Mouse (Mus musculus) limb, embryonic 14.5 days (tissue): ENCODE results near the gene Snx29. TPM values are rescaled to one million over a fixed set of nuclear protein-coding genes. Genes with fewer than 3 reads are reported as not detected.

Experiments
- ATAC-seq: fragments of 200-750 bp; cut with Nextera tagmentation; 2 replicates; pipeline ENCODE4 v1.8.0; 2017; ENCODE audit warnings: low read depth, moderate number of reproducible peaks, moderate TSS enrichment; ENCODE audit not compliant: low FRiP score
- DNase-seq: peaks from one replicate; pipeline ENCODE4 v3.0.0-alpha.2; 2015; ENCODE audit warnings: low spot score
- H3K27ac ChIP-seq: fragments of 300-500 bp; sonication (generic); replicated peaks from 2 replicates; pipeline ENCODE4 v1.5.1; 2014; ENCODE audit warnings: low read depth, mild to moderate bottlenecking, low read length, moderate library complexity, mixed read lengths
- H3K27me3 ChIP-seq: fragments of 300-500 bp; sonication (generic); 2 replicates; pipeline ENCODE4 v1.6.1; 2014; ENCODE audit warnings: low read length, mixed read lengths; ENCODE audit not compliant: control insufficient read depth, insufficient read depth
- H3K36me3 ChIP-seq: fragments of 300-500 bp; sonication (generic); 2 replicates; pipeline ENCODE4 v1.6.1; 2014; ENCODE audit warnings: mild to moderate bottlenecking, low read length, moderate library complexity, mixed read lengths; ENCODE audit not compliant: control insufficient read depth, insufficient read depth
- H3K4me1 ChIP-seq: fragments of 300-500 bp; sonication (generic); 2 replicates; pipeline ENCODE4 v1.6.1; 2014; ENCODE audit warnings: antibody characterized with exemption, low read length, mixed read lengths; ENCODE audit not compliant: control insufficient read depth, insufficient read depth
- H3K4me2 ChIP-seq: fragments of 300-500 bp; sonication (generic); replicated peaks from 2 replicates; pipeline ENCODE4 v1.6.1; 2014; ENCODE audit warnings: low read depth, mild to moderate bottlenecking, low read length, moderate library complexity; ENCODE audit not compliant: severe bottlenecking
- H3K4me3 ChIP-seq: fragments of 300-500 bp; sonication (generic); replicated peaks from 2 replicates; pipeline ENCODE4 v1.5.1; 2014; ENCODE audit warnings: low read length
- H3K9ac ChIP-seq: fragments of 300-500 bp; sonication (generic); 2 replicates; pipeline ENCODE4 v1.6.1; 2014; ENCODE audit warnings: mild to moderate bottlenecking, low read depth, low read length, moderate library complexity; ENCODE audit not compliant: severe bottlenecking
- H3K9me3 ChIP-seq: fragments of 300-500 bp; sonication (generic); 2 replicates; pipeline ENCODE4 v1.6.1; 2016; ENCODE audit warnings: low read length; ENCODE audit not compliant: control insufficient read depth
- POLR2A ChIP-seq: fragments of 200-500 bp; IDR thresholded peaks from 2 replicates; pipeline ENCODE4 v1.8.0; 2012; ENCODE audit warnings: inconsistent platforms, mild to moderate bottlenecking, moderate library complexity, borderline replicate concordance; ENCODE audit not compliant: insufficient read depth, insufficient read length; ENCODE audit errors: extremely low read depth
- WGBS: fragments of 180-500 bp; shearing (Covaris S2); extraction: QIAGEN DNeasy Blood & Tissue Kit; methylation state at CpG from one replicate; pipeline ENCODE4 v1.1.7; 2014; 5-methylcytosine and 5-hydroxymethylcytosine counted together
- polyA plus RNA-seq, 2 experiments: library from polyadenylated mRNA; depleted of rRNA in 1 of 2; stranded (reverse) in 1 of 2; unstranded in 1 of 2; fragments of >200 nt; fragmentation: Nextera tagmentation in 1 of 2; extraction: Ambion mirVana in 1 of 2; gene quantifications; 2 replicates each; pipeline versions ENCODE4 v1.2.1 to v1.2.3; 2012 to 2014

Snx29 gene
- polyA plus RNA-seq, 2 experiments = 4.9 to 9.3 TPM

GRCm38 (mm10) chr16:11709999-11710667 lies 387.4 kb downstream of the Snx29 start:
- Histone ChIP-seq H3K9ac (no peak overlapping the region), H3K4me1 (peaks cover 9% of the 10 kb centered on the region), H3K4me2 (no peak overlapping the region), H3K27ac (no peak overlapping the region), H3K4me3 (no peak overlapping the region), H3K36me3 (no peaks in the 10 kb centered on the region), H3K9me3 (no peaks in the 10 kb centered on the region), H3K27me3 (no peaks in the 10 kb centered on the region)
- ATAC-seq = no peak
- WGBS = 42% methylated on average over 5 of the region's 5 CpGs
- no peak for TF ChIP-seq POLR2A
- no peak for DNase-seq

DNA sequence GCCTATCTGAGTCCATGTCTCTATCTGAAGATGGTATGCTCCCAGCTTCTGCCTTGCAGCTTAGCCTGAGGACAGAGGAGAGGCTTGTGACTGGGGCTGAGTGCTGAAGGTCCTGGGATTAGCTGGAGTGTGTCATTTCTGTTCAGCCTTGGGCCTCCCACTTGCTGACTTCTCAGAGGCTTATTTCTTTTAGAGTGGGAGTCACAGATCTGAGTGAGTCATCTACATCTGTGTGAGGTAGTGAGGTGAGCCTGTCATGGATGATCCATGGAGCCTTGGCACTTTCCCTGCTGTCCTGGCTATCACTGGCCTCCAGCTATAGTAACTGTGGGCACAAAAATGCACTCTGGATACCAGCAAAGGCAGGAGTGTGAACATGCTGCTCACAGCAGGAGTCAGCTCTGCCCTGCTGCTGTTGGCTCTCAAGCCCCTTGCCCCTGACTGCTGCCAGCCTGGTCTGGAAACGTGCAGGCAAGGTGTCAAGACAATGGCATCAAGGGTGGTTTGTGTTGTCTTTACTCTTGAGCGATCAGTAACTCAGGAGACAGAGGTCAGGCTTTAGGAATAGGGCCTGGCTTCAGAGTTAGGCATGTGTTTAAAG lies 390.7 kb downstream of the Snx29 start:
- Histone ChIP-seq H3K36me3 (no peaks in the 10 kb centered on the region), H3K4me1 (peaks cover 9% of the 10 kb centered on the region), H3K27ac (no peak overlapping the region), H3K9me3 (no peaks in the 10 kb centered on the region), H3K27me3 (no peaks in the 10 kb centered on the region), H3K4me3 (no peak overlapping the region), H3K4me2 (no peak overlapping the region), H3K9ac (no peak overlapping the region)
- no peak for DNase-seq
- WGBS = 44% methylated on average over 2 of the region's 2 CpGs
- no peak for TF ChIP-seq POLR2A
- ATAC-seq = no peak

- Histone ChIP-seq H3K36me3 (no peaks in the 10 kb centered on the region), H3K4me3 (no peak overlapping the region), H3K27me3 (no peaks in the 10 kb centered on the region), H3K9ac (no peak overlapping the region), H3K9me3 (no peaks in the 10 kb centered on the region), H3K4me1 (no peaks in the 10 kb centered on the region), H3K27ac (no peak overlapping the region), H3K4me2 (no peak overlapping the region)
- ATAC-seq = no peak
- DNase-seq = no peak
- TF ChIP-seq POLR2A = no peak
- 93% methylated on average over 1 of the region's 1 CpGs for WGBS
These were observed 394.2 kb downstream of the Snx29 start for GRCm38 (mm10) chr16:11716932-11717331.

DNA sequence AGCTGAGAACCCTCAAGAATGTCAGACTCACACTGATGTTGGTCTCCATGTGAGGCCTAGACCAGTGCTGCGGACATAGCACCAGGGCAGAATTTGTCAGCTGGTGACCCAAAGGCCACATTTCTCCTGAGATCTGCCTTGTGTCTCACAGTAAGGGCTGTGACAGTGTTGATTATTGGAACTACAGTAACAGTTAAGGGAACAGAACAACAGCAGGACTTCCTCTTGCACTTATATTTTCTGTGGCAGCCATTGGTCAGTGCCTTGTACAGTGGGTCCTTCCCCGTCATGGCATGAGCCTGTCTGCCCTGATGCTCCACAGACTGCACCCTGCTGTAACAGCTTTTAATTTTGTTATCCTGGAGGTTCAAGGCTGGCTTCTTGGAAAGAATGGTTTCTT lies 403.2 kb downstream of the Snx29 start:
- Histone ChIP-seq H3K36me3 (no peaks in the 10 kb centered on the region), H3K4me3 (no peak overlapping the region), H3K9ac (no peak overlapping the region), H3K4me2 (no peak overlapping the region), H3K27ac (no peak overlapping the region), H3K9me3 (no peaks in the 10 kb centered on the region), H3K27me3 (no peaks in the 10 kb centered on the region), H3K4me1 (no peaks in the 10 kb centered on the region)
- DNase-seq (no peak), ATAC-seq (no peak)
- WGBS = 81% methylated on average over 2 of the region's 2 CpGs
- no peak for TF ChIP-seq POLR2A

GRCm38 (mm10) chr16:11727331-11727730 lies 404.6 kb downstream of the Snx29 start:
- no peaks in the 10 kb centered on the region for H3K4me1 ChIP-seq
- H3K9ac ChIP-seq = no peak overlapping the region
- H3K27ac ChIP-seq = no peak overlapping the region
- no peak overlapping the region for H3K4me3 ChIP-seq
- no peak for TF ChIP-seq POLR2A
- DNase-seq (no peak), ATAC-seq (no peak)
- no peaks in the 10 kb centered on the region for H3K36me3 ChIP-seq
- 90% methylated on average over 9 of the region's 9 CpGs for WGBS
- H3K9me3 ChIP-seq = no peaks in the 10 kb centered on the region
- no peak overlapping the region for H3K4me2 ChIP-seq
- no peaks in the 10 kb centered on the region for H3K27me3 ChIP-seq
